Mouse (Mus musculus) urinary bladder, adult 18-20 months (tissue): ENCODE data around the gene Prlr.

Source experiments
- DNase-seq, 2 experiments: peaks; one replicate each; pipeline ENCODE4 v3.0.0; 2022; ENCODE audit warnings: low spot score in 2 of 2, mixed read lengths in 2 of 2

Prlr gene

GRCm38 (mm10) chr15:10330626-10331025 is 153.6 kb downstream of the Prlr start:
- no peak for DNase-seq

- no peak for DNase-seq
Observed at GRCm38 (mm10) chr15:10332566-10332965, 155.5 kb downstream of the Prlr start.

GRCm38 (mm10) chr15:10338606-10339005 is 161.6 kb downstream of the Prlr start:
- no peak for DNase-seq

GRCm38 (mm10) chr15:10347044-10347443 is 170.0 kb downstream of the Prlr start:
- no peak for DNase-seq

- DNase-seq, result no peak
Observed at GRCm38 (mm10) chr15:10358039-10358948, 181.3 kb downstream of the Prlr start, which contains the start of gene Agxt2. Gene Agxt2 (plus strand): TSS chr15:10358532.

- no peak for DNase-seq
Observed at GRCm38 (mm10) chr15:10366331-10366730, 189.3 kb downstream of the Prlr start.

GRCm38 (mm10) chr15:10375404-10375803 is 198.4 kb downstream of the Prlr start:
- no peak for DNase-seq

- no peak for DNase-seq
Observed at GRCm38 (mm10) chr15:10378338-10378959, 201.4 kb downstream of the Prlr start.

GRCm38 (mm10) chr15:10379757-10380458 is 202.9 kb downstream of the Prlr start:
- no peak for DNase-seq

GRCm38 (mm10) chr15:10387263-10387662 is 210.2 kb downstream of the Prlr start:
- DNase-seq, result no peak
